Mouse (Mus musculus): Measurements from ENCODE around the gene Man2b1.
A peak's percentile ranks its signal among the peaks of the same experiment; 100 is the strongest.
"Not testable (repeated sequence)": the region's sequence is repeated elsewhere in the genome, so short reads cannot be mapped to it uniquely, and the experiment has no call there.

The Man2b1 gene

DNA sequence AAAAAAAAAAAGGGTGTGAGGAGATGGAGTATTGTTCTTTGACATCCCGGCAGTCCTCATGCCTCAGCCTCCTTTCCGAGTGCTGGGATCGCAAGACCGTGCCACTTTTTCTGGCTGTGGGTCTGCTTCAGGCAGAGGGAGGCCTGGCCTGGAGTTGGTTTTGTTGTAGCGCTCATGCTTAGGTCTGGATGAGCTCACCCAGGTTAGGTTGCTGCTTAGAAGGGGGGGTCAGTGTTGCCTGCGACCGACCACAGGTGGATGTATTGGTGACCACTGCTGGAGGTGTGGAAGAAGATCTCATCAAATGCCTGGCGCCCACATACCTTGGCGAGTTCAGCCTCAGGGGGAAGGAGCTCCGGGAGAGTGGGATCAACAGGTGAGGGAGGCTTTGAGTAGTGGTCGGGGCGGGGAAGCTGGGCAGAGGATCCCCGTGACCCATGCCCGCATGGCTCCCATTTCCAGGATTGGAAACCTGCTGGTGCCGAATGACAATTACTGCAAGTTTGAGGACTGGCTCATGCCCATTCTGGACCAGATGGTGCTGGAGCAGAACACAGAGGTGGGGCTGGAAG, 9.9 kb upstream of the Man2b1 start:
- DNase-seq (ENCODE audit: low spot score in 2 of 2) = no peak

DNA sequence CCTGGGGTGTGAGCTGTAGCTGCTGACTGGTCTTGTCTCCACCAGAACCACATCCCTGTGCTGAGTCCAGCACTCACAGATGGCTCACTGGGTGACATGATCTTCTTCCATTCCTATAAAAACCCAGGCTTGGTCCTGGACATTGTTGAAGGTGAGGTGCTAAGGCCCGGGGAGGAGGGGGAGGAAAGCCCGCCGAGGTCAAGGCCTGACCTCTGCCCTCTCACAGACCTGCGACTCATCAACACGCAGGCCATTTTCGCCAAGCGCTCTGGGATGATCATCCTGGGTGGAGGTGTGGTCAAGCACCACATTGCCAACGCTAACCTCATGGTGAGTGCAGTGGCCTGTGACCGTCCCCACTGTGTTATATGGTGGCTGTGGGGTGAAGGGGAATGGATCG, 8.9 kb upstream of the Man2b1 start:
- DNase-seq (ENCODE audit: low spot score in 2 of 2) = no peak

DNA sequence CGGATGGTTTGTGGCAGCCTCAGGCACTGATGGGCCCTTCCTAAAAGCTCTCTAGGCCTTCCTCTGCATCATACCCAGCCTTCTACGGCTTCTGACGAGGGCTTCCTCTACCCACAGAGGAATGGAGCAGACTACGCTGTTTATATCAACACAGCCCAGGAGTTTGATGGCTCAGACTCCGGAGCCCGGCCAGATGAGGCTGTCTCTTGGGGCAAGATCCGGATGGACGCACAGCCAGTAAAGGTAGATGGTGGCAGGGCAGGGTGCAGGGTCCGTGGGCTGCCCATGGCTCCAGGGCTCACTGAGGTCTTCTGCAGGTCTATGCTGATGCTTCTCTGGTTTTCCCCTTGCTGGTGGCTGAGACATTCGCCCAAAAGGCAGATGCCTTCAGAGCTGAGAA, 8.5 kb upstream of the Man2b1 start:
- DNase-seq (ENCODE audit: low spot score in 2 of 2) = no peak

DNA sequence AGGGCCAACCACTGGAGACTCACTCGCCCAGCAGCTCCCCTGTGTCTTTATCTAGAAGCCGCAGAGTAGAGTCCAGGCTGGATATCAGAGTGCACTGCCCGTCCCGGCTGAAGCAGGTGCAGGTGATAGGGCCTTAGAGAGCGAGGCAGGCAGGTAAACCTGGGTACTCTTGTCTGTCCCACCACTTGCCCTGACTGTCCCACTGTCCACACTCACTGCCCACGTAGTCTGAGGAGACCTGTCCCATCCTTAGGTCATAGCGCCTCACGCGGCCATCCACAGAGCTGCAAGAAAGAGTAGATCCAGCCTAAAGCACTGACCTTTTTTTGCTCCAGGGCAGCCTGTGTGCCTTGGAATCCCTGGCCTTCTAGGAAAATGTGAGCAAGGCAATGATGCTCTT, 7.1 kb upstream of the Man2b1 start:
- no peak for DNase-seq (ENCODE audit: low spot score in 2 of 2)

DNA sequence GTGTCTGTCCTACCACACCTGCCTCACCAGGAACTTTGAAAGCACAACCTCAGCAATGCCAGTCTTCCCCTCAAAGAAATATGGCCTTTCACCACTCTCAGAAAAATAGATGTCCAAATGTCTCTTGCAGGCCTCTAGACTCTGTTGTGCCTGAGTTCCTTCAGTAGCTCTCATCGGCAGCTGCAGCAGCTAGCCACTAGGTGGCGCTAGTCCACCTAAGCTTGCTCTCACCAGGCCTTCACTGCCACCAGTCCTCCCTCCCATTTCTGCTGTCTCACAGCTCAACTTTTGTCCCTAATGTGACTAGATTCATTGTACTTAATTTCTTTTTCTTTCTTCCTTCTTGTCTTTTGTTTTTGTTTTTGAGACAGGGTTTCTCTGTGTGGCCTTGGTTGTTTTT, 6.1 kb upstream of the Man2b1 start:
- DNase-seq (ENCODE audit: low spot score in 2 of 2) = peak; percentile 69 to 70

DNA sequence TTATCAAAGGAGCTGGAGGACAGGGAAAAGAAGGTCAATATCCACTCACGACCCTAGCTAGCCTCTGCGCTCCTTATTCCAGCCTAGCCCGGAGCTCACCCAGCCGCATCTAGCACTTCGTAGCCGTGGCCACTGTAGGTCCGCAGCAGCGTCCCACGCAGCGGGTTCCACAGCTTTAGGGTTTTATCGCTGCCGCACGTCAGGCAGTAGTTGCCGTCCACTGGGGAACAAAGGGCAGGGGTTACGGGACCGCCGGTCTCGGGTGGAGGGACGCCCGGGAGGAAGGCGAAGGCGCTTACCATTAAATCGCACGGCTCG, 2.9 kb upstream of the Man2b1 start:
- DNase-seq (ENCODE audit: low spot score in 2 of 2) = no peak

DNA sequence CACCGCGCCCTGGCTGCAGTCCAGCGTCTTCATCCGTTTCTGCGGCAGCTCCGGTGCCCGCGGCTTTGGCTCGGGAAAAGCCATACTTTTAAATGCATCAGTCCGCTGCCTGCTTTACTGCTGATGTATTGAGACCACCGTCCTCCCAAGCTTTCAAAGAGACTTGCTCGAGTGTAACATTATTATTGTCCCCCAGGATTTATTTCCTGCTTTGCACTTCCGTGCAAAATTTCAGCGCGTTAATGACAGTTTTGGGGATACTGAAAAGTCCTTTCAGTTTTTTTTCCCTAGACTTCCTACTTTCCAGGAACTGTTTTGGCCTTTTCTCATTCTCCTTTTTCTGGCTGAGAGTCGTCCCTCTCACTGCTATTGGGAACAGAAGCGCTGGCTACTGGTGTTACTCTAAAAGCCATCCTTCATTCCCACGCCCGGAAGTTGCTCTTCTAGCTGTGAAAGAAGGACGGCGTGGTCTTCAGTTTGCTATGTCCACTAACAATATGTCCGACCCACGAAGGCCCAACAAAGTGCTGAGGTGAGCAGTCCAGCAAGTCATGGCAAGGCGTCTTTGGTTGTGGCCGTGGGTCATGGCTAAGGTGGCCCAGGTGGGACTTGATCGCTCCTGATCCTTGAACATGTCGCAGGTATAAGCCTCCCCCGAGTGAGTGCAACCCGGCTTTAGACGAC, 2.4 kb upstream of the Man2b1 start, which contains the start of gene Wdr83os:
Wdr83os (plus strand) TSS at position 209 of the 684 bp plus-strand sequence.
- DNase-seq (ENCODE audit: low spot score in 2 of 2) = no peak

DNA sequence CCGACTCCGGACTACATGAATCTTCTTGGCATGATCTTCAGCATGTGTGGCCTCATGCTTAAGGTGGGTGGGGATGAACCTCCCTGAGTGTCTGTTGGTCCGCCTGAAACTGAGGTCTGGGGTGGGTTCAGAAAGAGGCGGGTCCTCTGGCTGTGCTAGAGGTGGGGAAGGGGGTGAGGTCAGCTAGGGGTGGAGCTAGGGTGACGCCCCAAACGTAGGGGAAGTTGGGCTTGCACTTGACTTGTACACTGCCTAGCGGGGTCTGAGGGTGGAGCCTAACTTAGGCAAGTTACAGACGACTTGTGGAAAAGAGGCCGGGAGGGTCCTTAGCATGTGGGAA, 1.9 kb upstream of the Man2b1 start, which contains the start of gene Wdr83:
Wdr83 (minus strand) TSS at position 91 of the 340 bp plus-strand sequence.
- DNase-seq (ENCODE audit: low spot score in 2 of 2) = no peak

DNA sequence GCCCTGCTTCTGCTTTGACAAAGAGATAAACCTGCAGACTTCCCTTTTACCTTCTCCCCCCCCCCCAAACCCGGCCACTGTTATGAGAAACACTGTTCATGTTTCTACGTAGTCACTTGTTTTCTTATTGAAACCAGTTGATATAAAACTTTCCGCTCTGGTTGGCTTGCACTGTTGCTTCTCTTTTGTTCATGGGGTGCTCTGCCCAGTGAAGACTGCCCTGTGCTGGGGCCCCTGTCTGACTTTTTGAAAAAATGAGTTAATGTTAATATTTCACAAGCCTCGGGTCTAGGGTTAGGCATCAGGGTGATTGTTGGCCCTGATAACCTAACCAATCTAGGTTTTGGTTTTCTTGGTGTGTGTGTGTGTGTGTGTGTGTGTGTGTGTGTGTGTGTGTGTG, 901 bp upstream of the Man2b1 start:
- not testable (repeated sequence) for DNase-seq (ENCODE audit: low spot score in 2 of 2)

DNA sequence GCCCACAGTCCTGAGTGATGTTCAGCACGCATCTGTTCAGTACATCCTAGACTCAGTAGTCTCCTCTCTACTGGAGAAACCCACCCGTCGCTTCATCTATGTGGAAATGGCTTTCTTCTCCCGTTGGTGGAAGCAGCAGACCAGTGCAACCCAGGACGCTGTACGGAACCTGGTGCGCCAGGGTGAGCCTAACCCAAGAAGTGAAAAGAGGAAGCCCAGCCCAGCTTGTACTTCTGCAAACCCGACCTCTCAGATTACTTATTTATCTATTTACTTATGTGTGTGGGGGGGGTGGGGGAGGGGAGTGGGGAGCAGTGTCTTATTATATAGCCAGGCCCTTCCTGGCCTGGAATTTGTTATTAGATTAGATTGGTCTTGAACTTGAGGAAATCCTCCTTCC, 1.6 kb downstream of the Man2b1 start:
- DNase-seq (ENCODE audit: low spot score in 2 of 2) = no peak

DNA sequence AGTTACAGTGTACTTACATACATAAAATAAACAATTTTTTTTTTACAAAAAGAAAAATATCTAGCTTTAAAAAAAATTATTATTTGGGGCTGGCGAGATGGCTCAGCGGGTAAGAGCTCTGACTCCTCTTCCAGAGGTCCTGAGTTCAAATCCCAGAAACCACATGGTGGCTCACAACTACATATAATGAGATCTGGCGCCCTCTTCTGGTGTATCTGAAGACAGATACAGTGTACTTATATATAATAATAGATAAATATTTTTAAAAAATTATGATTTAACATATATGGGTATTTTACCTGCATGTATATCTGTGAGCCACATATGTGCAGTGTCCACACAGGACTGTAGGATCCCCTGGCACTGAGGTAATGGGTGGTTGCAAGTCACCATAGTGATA, 3.2 kb downstream of the Man2b1 start:
- no peak for DNase-seq (ENCODE audit: low spot score in 2 of 2)

DNA sequence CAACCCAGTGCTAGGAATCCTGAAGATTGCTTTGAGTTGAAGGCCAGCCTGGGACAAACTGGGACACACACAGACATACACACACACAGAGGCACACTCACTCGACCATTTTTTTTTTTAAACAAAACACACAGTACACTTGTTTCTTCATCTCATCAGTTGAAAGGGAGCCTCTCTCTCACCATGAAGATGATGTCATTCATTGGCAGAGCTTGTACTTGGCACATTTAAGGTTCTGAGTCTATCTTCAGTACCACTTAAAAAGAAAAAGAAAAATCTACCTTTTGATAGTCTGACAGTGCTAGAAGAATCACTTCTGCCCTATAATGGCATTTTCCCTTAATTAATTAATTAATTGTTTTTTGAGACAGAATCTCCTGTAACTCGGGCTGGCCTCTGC, 5.7 kb downstream of the Man2b1 start:
- DNase-seq (ENCODE audit: low spot score in 2 of 2) = no peak

DNA sequence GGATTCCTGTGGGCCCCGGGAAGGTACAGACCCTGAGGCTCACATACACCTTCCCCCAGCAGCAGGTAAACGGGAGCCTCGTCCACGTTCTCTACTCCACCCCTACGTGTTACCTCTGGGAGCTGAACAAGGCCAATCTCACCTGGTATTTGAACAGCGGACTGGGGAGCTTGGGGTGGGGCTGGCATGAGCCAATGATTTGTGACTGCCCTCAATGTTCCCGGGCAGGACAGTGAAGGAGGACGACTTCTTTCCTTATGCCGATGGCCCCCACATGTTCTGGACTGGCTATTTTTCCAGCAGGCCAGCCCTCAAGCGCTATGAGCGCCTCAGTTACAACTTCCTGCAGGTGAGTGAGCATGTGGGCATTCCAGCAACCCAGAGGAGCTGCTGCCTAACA, 7.8 kb downstream of the Man2b1 start:
- DNase-seq (ENCODE audit: low spot score in 2 of 2) = no peak

DNA sequence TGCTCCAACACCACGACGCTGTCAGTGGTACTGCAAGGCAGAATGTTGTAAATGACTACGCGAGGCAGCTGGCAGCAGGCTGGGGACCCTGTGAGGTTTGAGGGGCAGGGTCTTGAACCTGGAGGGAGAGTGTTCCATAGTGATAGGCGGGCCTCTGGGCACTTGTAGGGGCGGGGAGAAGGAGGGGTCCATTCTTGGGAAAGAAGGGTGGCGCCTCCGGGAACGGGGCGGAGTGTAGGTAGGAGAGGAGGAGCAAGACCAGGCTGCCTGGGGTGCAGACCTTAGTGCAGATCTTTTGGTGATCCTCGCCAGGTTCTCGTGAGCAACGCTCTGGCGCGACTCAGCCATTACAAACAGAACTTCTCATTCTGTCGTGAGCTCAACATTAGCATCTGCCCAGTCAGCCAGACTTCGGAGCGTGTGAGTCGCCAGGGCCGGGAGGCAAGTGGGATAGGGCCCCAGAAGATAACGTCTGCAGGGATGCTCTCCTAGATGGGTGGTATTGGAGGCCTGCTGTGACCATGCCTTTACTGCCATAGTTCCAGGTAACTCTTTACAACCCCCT, 8.5 kb downstream of the Man2b1 start:
- no peak for DNase-seq (ENCODE audit: low spot score in 2 of 2)

DNA sequence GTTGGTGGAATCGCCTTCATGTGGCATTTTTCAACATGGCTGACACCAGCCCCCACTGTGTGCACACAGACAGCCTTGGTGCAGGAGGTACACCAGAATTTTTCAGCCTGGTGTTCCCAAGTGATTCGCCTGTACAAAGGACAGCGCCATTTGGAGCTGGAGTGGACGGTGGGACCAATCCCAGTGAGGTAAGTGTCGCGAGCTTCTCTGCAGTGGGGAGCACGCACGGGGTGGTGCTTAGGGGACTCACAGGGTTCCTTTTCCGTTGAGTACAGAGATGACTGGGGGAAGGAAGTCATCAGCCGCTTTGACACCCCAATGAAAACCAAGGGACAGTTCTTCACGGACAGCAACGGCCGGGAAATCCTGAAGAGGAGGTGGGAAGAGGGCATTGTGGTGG, 12.0 kb downstream of the Man2b1 start:
- no peak for DNase-seq (ENCODE audit: low spot score in 2 of 2)

DNA sequence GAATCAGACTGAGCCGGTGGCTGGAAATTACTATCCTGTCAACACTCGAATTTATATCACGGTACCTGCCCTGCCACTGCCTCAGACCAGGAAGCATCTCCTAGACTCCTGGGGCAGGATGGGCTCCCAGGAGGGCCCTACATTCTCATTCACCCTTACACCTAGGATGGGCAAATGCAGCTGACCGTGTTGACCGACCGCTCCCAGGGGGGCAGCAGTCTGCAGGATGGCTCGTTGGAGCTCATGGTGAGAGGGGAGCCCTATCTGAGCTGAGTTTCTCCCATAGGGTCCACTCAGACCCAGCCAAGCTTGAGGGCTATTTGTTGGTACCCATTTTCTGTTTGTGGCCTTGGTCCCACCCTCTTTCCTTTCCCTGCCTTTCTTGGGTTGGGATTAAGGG, 12.5 kb downstream of the Man2b1 start:
- no peak for DNase-seq (ENCODE audit: low spot score in 2 of 2)

DNA sequence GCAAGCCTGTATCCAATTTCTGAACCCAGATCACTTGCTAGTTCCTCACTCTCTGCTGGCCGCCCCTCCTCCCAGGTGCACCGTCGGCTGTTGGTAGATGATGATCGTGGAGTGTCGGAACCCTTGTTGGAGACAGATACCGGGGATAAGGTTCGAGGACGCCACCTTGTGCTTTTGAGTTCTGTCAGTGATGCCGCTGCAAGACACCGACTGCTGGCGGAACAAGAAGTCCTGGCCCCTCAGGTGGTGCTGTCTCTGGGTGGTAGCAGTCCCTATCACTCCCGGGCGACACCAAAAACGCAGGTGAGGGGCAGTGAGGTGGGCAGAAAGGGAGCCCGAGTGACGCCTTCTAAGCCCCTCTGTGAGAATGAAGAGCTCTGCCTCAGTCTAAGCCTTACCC, 13.1 kb downstream of the Man2b1 start:
- DNase-seq (ENCODE audit: low spot score in 2 of 2) = no peak

DNA sequence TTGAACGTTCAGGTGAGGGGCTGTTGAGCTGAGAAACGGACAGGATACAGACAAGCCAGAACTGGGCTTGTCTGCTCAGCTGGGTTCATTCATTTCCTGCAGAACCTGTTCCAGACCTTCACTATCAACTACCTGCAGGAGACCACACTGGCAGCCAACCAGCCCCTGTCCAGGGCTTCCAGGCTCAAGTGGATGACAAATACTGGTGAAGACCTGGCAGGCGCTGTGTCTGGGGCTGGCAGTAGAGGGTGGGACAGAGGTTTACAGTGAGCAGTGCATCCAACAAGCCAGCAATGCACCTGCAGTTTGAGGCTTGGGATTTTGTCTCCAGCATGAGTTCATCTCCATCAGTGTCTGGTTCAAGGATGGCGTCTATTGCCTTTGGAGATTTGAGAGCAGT, 13.8 kb downstream of the Man2b1 start:
- no peak for DNase-seq (ENCODE audit: low spot score in 2 of 2)

DNA sequence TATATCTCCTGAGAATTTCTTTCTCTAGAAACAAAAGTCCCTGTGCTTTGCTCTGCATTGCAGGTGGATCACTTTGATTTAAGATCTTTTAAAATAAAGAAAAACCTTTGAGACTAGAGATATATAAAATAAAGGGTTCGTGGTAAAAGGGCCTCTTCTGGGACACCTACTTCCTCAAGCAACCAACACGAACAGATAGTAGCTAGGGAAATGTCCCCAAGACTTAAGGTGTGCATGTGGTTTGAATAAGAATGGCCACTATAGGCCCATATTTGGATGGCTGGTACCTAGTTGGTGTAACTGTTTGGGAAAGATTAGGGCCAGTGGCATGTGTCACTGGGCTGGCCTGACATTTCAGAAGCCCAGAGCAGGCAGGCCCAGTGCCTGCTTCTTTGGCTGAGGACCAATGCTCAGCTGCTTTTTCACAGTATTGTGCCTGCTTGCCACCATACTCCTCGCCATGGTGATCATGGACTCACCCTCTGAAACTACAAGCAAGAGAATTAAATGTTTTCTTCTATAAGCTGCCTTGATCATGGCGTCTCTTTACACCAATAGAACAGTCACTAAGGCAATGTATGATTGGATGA, 17.1 kb downstream of the Man2b1 start:
- no peak for DNase-seq (ENCODE audit: low spot score in 2 of 2)

DNA sequence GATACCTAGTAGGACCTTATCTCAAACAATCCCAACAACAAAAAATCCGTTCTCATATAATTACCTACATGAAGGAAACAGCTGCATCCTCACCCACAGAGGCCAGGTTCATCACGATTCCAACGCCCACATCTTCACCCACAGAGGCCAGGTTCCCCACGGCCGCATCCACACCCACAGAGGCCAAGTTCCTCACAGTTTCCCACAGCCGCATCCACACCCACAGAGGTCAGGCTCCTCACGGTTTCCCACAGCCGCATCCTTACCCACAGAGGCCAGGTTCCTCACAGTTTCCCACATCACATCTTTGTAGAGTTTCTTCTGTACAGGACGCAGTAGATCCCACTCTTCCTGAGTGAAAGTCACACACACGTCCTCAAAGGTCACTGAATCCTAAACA, 30.2 kb downstream of the Man2b1 start:
- DNase-seq (ENCODE audit: low spot score in 2 of 2) = no peak

DNA sequence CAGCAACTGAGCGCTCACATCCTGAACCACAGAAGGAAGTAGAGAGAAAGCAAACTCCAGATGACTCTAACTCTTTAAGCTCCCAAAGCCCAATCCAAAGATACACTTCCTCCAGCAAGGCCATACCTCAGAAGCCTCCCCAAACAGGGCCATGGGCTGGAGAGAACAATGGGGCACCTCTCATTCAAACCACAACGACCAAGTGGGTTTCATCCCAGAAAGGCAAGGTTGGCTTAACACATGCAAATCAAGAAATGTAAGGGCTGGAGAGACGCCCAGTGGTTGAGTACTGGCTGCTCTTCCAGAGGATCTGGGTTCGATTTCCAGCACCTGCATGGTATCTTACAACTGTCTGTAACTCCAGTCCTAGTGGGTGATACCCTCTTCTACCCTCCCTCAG, 32.4 kb downstream of the Man2b1 start:
- no peak for DNase-seq (ENCODE audit: low spot score in 2 of 2)

DNA sequence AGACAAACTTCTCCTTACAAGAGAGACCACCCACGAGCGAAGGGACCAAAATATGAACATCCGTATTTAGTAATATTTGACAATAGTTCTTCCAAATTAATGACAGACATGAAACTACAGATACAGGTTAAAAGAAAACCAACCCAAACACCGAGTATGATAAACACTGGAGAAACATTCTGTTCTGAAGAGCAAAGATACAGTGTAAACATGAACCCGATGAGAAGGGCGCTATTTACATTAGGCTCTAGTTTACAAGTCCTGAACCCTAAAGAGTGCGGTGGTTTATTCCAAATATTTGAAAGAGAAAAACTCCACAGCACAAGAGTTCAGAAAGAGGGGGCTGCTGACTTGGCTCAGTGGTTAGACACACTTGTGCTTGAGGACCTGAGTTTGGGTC, 33.9 kb downstream of the Man2b1 start:
- DNase-seq (ENCODE audit: low spot score in 2 of 2) = no peak
